Mouse (Mus musculus) bone marrow, adult 2 months (tissue): ENCODE data around the gene Hoxa10.

Experiments
- CTCF ChIP-seq: fragments of 200-500 bp; IDR thresholded peaks from 2 replicates; pipeline ENCODE4 v1.5.1; 2011; ENCODE audit warnings: low read length, control low read depth; ENCODE audit not compliant: control insufficient read depth, insufficient read depth
- POLR2A ChIP-seq: fragments of 200-500 bp; IDR thresholded peaks from 2 replicates; pipeline ENCODE4 v1.6.1; 2011; ENCODE audit warnings: low read depth, mild to moderate bottlenecking, control low read depth, low read length, borderline replicate concordance; ENCODE audit not compliant: control insufficient read depth

- TF ChIP-seq POLR2A (no peak), CTCF (no peak)
Observed at GRCm38 (mm10) chr6:52260654-52261575, 20.3 kb upstream of the Hoxa10 start, which contains the start of gene Hoxa13.
